Mouse (Mus musculus): Measurements from ENCODE around the gene Ube2q2.

GRCm38 (mm10) chr9:55231544-55231943 is 82.9 kb downstream of the Ube2q2 start:
- TF ChIP-seq CTCF (IDR thresholded peaks at IDR 0.05; ENCODE audit: low read depth) (peak; percentile 65), EP300 (optimal IDR thresholded peaks at IDR 0.05) (no peak)
